Mouse (Mus musculus): ENCODE results near the gene Gm49320. TPM values are rescaled to one million over a fixed set of nuclear protein-coding genes. Genes with fewer than 3 reads are reported as not detected.

Gene Gm49320
- polyA plus RNA-seq (2014; fragmentation: Illumina TruSeq; extraction: RNeasy Lipid Tissue Mini Kit (QIAGEN cat#74804); ENCODE audit: insufficient read depth, low read depth, low replicate concordance): 0.21 TPM

DNA sequence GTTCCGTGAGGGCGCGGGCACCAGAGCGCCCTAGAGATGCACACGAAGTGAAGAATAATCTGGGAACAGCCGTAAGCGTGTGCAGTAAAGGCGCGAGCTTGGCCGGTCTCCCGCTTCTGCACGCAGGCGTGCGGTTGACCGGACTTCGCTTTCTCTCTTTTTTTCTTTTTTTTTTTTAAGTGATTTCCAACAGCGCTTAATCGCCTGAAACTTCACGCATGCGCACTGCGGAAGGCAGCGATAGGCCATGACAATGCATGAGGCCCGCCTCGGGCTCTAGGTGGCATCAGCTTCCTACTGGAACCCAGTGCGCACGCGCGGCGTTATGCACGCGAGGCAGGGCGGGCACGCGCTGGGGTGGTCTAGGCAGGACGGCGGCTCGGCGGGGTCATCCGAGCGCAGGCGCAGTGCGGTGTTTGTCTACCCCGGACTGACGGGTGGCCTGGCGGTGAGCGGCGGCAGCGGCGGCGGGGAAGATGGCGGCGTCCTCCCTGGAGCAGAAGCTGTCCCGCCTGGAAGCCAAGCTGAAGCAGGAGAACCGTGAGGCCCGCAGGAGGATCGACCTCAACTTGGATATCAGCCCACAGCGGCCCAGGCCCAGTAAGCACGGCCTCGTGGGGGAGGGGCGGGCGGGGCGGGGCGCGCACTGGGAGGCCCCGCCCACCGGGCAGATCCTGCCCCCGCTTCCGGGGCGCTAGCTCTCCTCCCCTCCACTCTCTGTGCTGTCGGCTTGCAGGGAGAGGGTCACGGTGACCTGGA is at the start of gene Gm49320, which contains the start of gene Map2k7:
Gm49320 (plus strand) TSS at position 432 of the 759 bp plus-strand sequence.
Map2k7 (plus strand) TSS at position 307 of the 759 bp plus-strand sequence.

DNA sequence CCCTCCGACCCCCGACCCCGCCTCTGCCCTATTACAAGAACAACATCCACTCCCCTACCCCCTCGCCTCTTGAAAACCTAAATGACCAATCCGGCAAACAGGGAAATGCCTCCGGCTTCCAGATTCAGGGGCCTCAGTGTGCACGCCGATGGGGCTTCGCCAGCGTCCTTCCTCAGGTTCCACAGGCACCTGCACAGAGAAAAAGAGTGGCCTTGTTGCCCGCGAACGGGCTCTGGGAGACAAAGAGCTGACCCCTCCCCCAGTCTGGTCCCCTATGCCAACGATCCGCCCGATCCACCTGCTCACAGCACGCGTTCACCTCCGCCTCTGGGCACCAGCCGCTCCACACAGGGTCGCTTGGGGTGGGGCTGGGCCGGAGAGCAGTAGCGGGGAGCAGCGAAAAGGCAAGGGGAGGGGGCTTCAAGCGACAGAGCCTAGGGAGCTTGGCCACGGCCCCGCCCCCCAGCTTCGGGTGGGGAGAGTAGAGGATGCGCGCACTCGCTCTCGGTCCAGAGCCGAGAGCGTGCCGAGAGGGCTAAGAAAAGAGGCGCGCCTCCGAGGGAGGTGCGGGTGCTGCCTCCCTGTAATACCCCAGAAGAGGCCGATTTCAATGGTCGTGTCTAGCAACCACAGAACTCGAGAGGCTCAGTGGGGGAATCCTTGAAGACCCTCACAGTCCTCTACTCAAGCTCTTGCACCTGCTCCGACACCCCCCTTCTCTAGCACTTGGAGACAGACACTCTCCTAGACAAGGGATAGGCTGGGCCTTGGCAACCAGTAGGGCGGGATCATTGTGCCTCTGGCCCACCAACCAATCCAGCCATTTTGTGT is 21.7 kb upstream of the Gm49320 start, which contains the start of gene Prr36:
Prr36 (minus strand) TSS at position 669 of the 831 bp plus-strand sequence.

DNA sequence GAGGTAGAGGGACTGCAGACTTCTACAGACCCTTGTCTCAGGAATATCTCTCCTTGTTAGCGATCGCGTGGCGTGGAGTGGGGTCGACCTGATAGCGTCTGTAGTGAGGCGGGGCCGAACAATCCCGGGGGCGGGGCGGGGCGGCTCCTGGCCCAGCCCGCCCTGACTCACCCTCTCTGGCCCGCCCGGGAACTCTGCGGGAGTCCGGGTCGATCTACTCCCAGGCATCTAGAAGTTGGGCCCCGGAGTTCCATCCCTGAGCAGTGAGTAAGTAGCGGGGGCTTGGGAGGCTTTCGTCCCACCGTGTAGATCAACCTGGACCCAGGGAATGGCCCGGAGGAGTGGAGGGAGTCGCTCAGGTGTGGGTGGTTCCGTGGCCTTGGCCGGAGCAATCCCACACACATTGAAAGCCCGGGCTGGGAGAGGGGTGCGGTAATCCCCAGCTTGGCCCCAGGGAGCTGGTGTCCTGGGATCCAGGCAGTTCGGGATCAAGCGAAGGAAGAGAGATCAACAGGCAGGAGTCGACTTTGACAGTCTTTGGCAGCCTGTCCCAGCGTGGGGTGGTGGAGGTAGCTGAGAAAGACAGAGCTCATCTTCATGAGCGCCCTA is 11.8 kb upstream of the Gm49320 start, which contains the start of gene Lrrc8e:
Lrrc8e (plus strand) TSS at position 89 of the 609 bp plus-strand sequence.

DNA sequence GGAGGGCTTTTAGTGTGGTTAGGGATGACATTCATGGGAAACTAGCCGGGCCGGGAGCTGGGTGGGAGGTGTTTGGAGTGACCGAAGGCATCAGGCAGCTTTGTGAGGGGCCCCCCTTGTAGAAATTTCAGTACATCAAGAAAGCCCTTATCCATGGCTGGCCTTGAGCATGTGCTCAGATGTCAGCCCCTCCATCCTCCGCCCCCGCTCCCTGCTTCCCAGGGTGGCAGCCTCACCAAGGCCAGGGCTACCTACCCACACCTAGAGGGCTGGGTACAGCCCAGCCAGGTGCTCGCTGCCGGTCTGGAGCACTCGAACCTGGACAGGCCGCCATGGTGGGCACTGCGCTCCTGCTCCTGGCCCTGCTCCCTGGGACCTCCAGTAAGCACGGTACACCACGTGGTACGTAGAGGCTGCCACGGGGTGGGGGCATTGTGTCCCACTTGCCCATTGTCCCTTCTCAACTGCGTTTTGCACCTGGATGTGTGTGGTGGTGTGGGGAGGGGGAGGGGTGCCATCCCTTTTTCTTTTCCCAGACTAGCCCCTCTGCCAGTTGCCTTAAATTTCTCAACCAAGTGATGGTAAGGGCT is 9.4 kb downstream of the Gm49320 start, which contains the start of gene Tgfbr3l:
Tgfbr3l (plus strand) TSS at position 264 of the 590 bp plus-strand sequence.

DNA sequence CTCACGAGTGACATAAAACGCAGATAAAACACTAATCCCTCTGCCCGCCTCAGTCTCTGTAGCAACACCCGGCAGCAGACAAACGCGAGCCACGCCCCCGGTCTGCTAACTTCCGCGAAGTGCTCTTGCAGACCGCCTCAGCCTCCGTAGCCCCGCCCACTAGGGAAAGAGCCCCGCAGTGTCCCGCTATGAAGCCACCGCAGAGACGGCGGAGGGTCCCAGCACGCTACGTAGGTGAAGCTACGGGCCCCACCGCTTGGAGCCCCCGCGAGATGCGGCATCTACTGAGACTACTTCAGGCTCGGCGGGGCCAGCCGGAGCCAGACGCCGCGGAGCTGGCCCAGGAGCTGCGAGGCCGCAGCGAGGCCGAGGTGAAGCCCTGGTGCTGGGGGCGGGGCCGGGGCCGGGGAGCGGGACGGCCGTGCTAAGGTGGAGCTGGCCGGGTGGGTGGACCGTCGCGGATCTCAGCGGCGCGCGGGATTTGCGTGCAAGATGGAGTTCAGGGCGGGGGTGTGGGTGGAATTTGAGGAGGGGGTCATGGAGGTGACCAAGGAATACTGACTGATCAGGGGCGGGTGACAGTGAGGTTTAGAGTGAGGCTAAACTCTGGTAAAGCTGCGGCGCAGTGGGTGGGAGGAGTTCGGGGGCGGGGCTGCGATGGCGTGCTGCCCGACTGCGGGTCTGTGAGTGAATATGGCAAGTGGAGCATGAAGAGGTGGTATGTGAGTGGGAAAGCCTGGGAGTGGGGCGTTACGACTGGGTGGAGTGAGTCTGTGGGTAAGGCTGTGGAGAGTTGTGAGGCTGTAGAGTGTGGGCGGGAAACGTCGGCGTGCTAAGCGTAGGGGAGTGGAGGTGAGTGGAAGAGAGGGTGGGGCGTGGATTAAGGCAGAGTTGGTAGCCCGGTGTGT is 14.5 kb downstream of the Gm49320 start, which contains the start of gene Snapc2:
Snapc2 (plus strand) TSS at position 147 of the 908 bp plus-strand sequence.

DNA sequence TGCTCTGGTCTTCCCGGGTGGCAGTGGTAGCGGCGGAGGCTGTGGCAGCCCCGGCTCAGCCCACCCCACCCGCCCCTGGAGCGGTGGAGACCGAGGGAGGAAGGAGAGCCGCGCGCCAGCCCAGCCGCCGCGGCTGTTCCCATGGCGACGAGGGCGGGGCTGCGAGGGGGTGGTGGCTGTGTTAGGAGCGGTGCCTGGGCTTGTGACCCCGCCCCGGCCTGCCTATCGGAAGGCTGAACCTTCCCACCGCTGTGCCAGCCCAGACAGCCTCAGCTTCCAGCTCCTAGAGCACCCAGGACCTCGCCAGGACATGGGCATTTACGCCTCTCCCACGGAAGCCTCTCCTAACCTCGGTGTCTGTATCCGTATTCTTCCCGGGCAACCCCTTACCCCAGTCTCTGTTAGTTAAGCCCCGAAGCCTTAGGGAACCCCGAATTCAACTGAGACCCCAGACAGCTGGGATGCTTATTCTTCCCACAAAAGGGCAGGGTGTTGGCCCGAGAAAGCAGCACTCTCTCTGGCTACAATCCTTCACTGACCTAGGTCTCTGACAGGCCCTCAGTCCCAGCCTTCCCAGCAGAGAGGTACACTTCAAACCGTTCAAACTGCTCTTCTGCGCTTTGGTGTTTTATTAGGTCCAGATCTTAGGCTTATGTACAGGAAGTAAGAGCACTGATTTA is 20.6 kb downstream of the Gm49320 start, which contains the start of gene Ctxn1:
Ctxn1 (minus strand) TSS at position 150 of the 680 bp plus-strand sequence.

DNA sequence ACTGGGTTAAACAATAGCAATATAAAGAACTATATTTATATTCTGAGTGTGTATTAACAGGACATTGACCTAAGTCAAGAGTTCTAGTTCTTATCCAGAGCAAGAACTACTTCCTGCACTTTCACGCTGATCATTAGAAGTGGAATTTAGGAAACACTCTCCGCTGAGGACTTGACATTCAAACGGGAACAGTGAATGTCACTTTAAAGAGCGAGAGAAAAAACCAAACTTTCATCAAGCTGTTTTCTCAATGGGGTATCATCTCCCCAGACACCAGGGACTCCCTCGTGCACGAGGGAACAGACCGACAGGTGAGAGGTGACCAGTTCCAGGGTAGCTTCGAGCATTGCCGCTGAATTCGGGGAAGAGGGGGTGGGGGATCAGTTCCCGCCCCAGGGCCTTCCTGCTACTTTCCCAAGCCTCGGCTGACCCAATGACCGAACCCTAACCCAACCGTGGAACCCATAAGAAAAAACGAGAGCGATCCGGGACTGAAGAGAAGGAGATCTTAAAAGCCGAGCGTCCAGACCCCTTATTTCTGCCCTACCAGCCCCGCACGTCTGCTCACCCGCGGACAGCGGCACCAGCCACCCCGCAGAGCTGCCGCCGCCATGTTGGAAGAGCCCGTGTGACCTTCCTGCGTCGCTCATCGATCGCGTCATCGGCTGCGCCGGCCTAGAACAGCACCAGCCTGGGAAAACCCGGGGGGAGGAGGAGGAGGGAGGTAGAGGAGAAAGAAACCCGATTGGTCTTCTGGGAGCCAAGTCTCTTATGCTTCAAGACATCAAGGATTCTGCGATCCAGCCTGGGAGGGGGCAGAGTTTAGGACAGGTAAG is 36.8 kb downstream of the Gm49320 start, which contains the start of gene Timm44:
Timm44 (minus strand) TSS at position 639 of the 836 bp plus-strand sequence.

Other genes starting within 250 kb of the Gm49320 start
- 9.0 TPM for gene Cd209f, start 133.0 kb upstream of the Gm49320 start, polyA plus RNA-seq (2014; fragmentation: Illumina TruSeq; extraction: RNeasy Lipid Tissue Mini Kit (QIAGEN cat#74804); ENCODE audit: insufficient read depth, low read depth, low replicate concordance)
- gene Cd209g, start 104.8 kb upstream of the Gm49320 start, polyA plus RNA-seq (2014; fragmentation: Illumina TruSeq; extraction: RNeasy Lipid Tissue Mini Kit (QIAGEN cat#74804); ENCODE audit: insufficient read depth, low read depth, low replicate concordance): 3.0 TPM
- 7.3 TPM for gene Evi5l, start 72.3 kb upstream of the Gm49320 start, polyA plus RNA-seq (2014; fragmentation: Illumina TruSeq; extraction: RNeasy Lipid Tissue Mini Kit (QIAGEN cat#74804); ENCODE audit: insufficient read depth, low read depth, low replicate concordance)
- 0.68 TPM for gene Prr36, start 21.4 kb upstream of the Gm49320 start, polyA plus RNA-seq (2014; fragmentation: Illumina TruSeq; extraction: RNeasy Lipid Tissue Mini Kit (QIAGEN cat#74804); ENCODE audit: insufficient read depth, low read depth, low replicate concordance)
- gene Lrrc8e, start 12.0 kb upstream of the Gm49320 start, polyA plus RNA-seq (2014; fragmentation: Illumina TruSeq; extraction: RNeasy Lipid Tissue Mini Kit (QIAGEN cat#74804); ENCODE audit: insufficient read depth, low read depth, low replicate concordance): 2.7 TPM
- 20.6 TPM for gene Map2k7, start 125 bp upstream of the Gm49320 start, polyA plus RNA-seq (2014; fragmentation: Illumina TruSeq; extraction: RNeasy Lipid Tissue Mini Kit (QIAGEN cat#74804); ENCODE audit: insufficient read depth, low read depth, low replicate concordance)
- gene Tgfbr3l, start 9.3 kb downstream of the Gm49320 start, polyA plus RNA-seq (2014; fragmentation: Illumina TruSeq; extraction: RNeasy Lipid Tissue Mini Kit (QIAGEN cat#74804); ENCODE audit: insufficient read depth, low read depth, low replicate concordance): 2.6 TPM
- 16.5 TPM for gene Snapc2, start 14.2 kb downstream of the Gm49320 start, polyA plus RNA-seq (2014; fragmentation: Illumina TruSeq; extraction: RNeasy Lipid Tissue Mini Kit (QIAGEN cat#74804); ENCODE audit: insufficient read depth, low read depth, low replicate concordance)
- gene Ctxn1, start 20.4 kb downstream of the Gm49320 start, polyA plus RNA-seq (2014; fragmentation: Illumina TruSeq; extraction: RNeasy Lipid Tissue Mini Kit (QIAGEN cat#74804); ENCODE audit: insufficient read depth, low read depth, low replicate concordance): 17.2 TPM
- gene Timm44, start 37.0 kb downstream of the Gm49320 start, polyA plus RNA-seq (2014; fragmentation: Illumina TruSeq; extraction: RNeasy Lipid Tissue Mini Kit (QIAGEN cat#74804); ENCODE audit: insufficient read depth, low read depth, low replicate concordance): 32.0 TPM
- 5.3 TPM for gene Ccl25, start 86.3 kb downstream of the Gm49320 start, polyA plus RNA-seq (2014; fragmentation: Illumina TruSeq; extraction: RNeasy Lipid Tissue Mini Kit (QIAGEN cat#74804); ENCODE audit: insufficient read depth, low read depth, low replicate concordance)
- gene Elavl1, start 86.5 kb downstream of the Gm49320 start, polyA plus RNA-seq (2014; fragmentation: Illumina TruSeq; extraction: RNeasy Lipid Tissue Mini Kit (QIAGEN cat#74804); ENCODE audit: insufficient read depth, low read depth, low replicate concordance): 31.1 TPM